Mouse (Mus musculus) frontal cortex, postnatal 14 days (tissue): ENCODE data around the gene Mlycd.
"Not testable (repeated sequence)": the region's sequence is repeated elsewhere in the genome, so short reads cannot be mapped to it uniquely, and the experiment has no call there.

Experiments used
- DNase-seq, 2 experiments: peaks; one replicate each; pipeline ENCODE4 v3.0.0; 2022; ENCODE audit warnings: low spot score in 2 of 2

The Mlycd gene

DNA sequence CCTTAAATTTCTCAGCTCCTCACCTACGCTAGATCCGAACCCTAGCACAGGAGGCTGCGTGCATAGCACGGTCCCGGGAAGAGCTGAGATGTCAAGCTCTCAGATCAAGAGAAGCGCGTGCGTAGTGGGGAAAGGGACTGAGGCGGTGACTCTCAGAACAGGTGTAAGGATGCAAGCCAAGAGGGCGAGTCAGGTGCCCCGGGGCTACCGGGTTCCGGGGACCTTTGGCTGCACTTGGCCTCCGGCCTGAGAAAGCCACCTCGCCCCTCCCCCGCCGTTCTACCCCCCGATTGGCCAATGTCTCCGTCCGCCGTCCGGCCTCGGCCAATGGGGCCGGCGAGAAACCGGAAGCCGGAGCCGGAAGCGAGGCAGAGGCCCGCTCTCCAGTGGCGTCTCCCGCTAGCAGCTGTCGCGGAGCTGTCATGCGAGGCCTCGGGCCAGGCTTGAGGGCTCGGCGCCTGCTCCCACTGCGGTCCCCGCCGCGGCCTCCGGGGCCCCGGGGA is at the start of gene Mlycd:
Mlycd (plus strand) TSS at position 355 of the 503 bp plus-strand sequence.
- peak; percentile 83 to 87 for DNase-seq

DNA sequence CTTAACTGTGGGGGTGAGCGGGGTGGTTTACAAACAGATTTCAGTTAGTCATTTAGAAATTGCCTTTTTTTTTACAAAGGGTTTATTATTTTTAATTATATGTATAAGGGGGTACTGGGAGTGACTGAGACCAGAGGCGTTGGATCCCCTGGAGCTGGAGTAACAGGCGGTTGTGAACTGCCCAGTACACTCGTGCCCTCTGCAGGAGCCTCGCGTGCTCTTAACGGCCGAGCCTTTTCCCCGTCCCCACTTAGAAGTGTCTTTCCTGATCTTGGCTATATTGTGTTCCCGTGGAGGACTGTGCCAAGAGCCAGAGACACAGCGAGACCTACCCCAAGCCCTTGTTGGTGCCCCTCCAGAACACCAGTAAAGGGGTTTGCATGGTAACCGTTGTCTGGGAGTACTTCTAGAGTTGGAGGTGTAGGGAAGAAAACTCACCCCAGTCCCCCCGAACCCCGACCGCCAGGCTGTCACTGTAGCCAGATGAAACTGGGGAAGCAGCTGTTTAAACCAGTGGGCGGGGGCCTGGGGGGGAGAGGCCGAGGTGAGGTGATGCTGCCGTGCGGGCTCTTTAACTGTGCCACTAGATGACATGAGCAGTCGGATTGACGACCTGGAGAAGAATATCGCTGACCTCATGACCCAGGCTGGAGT is 49.5 kb upstream of the Mlycd start:
- DNase-seq, result no peak

DNA sequence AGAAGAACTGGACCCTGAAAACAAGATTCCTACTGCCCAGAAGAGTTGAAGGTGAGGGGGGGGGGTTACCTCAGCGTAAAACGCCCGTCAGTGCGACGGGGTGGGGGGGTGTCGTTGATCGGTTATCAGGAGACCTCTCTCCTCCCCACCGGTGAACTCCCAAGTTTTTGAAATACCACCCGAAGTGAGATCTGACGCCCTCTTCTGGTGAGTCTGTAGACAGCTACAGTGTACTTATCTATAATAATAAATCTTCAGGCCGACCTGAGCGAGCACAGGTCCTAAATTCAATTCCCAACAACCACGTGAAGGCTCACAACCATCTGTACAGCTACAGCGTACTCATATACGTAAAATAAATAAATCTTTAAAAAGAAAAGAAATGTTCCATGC is 49.0 kb upstream of the Mlycd start:
- no peak for DNase-seq

DNA sequence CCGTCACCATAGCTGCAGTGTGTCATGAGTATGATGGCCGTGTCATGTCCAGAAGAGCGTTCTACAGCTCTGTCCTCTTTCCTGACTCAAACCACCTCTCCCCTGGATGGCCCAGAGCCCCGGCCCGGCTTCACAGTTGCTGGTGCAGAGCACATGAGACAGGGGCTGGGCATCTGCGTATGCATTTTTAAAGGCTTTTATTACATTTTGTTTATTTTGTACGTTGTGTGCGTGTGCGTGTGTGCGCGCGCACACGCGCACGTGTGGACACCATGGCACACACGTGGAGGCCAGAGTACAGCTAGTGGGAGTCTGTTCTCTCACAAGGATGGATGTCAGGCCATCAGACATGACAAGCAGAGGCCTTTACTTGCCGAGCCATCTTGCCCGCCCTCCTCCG is 43.0 kb upstream of the Mlycd start:
- DNase-seq, result no peak

DNA sequence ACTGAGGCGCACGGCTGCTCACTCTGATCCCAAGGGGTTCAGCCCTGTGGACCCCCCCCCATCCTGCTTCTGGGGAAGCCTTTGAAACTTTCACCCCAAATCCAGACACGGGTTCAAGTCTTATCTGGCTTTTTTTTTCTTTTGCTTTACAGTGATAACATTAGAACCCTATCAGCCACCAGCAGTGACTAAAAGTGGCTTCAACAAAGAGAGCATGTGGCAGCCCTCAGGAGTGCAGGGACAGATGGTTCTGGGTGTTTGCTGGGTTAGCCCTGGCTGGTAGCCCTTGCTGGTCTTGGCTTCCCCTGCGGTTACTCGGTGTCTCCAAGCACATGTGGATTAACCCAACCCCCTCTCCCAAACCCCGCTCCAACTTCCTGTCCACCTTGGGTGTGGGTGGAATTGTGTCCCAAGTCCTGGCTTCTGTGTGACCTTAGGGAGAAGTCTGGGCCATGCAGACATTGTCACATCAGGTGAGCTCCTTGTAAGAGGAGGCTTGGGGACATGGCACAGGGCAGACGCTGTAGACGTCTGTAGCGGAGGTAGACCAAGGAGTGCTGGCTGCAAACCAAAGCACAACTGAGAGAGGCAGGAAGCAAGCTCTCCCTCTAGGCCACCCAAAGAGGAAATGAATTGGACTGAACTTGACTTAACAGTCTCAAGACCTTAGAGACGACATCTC is 41.6 kb upstream of the Mlycd start:
- no peak for DNase-seq

DNA sequence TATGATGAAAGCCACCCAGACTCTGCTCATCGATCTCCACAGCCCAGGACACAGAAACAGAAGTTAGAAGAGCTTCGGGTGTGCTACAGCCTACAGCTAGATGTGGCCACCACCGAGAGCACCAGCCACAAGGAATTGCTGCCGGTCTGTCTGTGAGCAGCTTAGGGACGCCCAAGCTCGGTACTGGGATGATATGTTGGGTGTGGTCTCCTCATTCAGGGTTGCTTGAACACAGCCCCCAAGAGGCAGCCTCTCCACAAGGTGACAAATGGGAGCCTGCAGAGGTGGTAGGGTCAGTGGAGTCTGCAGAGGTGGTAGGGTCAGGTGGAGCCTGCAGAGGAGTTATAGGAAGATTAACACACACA is 41.0 kb upstream of the Mlycd start:
- DNase-seq, result no peak

DNA sequence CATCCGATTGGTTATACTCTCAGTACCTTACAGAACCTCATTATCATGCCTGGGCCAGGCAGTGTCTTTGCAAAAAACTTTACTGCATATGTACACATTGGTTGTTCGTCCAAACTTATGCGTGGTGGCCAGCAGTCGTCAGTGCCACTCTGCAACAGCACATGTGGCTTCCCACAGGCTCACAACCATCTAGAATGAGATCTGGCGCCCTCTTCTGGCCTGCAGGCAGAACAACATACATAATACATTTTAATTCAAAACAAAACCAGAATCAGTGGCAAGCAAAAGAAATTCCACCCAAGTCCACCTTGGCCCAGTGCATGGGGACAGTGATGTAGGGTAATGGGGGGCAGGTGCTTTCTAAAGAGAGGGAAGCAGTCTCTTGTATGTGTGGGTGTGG is 38.0 kb upstream of the Mlycd start:
- DNase-seq, result not testable (repeated sequence)

DNA sequence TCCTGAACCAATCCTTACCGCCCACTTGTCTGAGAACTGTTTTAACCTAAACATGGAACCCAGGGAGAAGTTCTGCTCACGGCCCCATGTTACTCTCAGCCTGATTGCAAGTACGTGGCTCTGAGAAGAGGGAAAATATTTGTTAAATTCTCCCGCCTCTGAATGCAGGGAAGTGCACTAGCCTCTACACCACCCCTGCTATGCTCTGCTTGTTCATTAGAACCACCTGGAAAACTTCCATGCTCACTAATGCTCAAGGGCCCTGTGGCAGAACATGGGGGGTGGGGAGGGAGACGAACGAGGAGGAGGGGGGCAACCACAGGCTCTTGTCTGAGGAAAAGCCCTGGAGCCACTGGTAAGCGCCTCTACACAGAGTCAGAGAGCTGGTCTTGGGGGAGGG is 36.5 kb upstream of the Mlycd start:
- DNase-seq, result no peak

DNA sequence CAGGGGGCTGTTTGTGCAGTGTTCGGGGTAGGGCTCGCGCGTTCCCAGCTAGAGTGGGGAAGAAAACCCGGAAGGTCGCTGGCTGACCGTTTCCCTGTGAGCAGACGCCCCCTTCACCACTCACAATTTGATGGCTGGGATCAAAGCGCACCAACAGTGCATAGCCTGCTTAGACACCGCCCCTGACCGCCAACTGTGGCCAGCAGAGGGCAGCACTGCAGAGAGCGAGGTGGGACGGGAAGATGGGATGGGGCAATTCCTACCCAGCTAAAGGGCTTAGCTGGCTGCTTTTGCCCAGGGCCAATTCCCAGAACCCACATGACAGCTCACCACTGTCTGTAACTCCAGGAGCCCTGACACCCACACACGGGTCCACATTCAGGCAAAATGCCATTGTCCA is 35.8 kb upstream of the Mlycd start:
- no peak for DNase-seq

DNA sequence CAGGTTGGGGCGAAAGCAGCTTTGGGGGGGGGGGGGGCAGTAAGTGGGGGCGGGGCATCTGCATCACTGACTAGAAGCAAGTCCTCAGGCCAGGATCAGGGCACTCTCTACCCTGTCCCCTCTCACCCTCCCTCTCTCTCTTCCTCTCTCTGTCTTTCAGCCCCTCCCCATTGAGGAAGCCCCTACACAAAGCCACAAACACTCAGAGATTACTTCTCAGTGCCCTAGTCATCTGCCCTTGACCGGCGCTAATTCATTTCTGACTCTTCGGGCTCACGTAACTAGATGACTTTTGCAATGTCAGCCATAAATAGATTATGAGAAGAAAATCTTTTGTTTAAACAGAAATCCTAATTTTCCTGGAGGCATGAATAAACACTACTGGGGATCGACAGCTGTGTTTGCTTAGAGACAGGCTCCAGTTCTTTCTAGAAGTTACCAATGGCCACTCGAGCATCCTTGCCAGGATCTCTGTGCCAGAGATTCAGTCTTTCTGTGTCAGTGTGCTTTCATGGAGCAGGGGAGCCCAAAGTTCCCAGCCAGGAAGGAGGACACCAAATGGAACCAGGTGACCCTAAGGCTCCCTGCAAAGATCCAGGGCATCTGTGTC is 33.9 kb upstream of the Mlycd start:
- no peak for DNase-seq

DNA sequence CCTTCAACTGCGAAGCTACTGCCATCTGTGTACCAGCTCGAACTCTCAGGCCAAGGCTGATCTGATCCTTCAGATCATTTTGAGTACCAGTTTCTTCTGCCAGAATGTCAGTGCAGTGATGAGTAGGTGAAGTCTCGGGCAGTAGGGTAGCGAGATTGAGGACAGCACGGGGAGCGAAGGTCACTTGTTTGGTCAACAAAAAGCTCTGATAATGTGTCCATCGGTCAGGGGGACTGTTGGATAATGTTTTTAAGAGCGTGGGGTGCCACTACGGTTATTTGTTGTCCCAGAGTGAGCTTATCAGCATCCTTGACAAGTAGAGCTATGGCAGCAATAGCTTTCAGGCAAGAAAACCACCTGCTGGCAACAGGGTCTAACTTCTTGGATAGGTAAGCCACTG is 20.0 kb upstream of the Mlycd start:
- not testable (repeated sequence) for DNase-seq

DNA sequence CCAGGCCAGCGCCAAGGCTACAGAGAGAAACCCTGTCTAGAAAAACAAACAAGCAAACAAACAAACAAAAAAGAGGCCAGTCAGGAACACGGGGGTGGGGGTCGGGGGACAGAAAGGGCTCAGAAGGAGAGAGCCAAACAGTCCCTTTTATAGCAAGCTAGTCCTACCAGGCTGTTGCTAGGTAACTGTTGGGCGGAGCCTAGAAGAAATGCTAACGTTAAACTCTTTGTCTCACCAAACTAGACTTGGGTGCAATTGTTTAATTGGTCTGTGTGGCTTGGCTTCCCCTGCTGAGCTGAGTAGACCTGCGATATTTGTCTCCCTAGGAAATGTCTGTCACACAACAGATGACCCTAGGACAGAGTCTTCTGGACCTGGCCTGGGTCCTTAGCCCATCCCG is 16.2 kb upstream of the Mlycd start:
- no peak for DNase-seq

DNA sequence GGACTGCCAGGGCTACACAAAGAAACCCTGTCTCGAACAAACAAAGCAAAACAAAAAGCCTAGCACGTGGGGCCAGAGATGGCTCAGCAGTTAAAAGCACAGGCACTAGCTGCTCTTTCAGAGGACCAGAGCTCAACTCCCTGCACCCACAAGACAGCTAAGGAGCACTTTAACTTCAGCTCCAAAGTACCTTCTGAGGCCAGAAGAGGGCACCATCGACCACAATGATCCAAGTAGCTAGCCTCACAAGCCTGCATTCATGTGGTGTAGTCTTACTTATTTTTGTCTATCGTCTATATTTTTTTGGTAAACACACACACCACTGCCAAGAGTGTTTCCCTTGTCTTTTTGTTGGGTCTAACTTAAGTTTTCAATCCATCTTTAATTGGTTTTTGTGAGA is 14.1 kb upstream of the Mlycd start:
- DNase-seq, result no peak

DNA sequence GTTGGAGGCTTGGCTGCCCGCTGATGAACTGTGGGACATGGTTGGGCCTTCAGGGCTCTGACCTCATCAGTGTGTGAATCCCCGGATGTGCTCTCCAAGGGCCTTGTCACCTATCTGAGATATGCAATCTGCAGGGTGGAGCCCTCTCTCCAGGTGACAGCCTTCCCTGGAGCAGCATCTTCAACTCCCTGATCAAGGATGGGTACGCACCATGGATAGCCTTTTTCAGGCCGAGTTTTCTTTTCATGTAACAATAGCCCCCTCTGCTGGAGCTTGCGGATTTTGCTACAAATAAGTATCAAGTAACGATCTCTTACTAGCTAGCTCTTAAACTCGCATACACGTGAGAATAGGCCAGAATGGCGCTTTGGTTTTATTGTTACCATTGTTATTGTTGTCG is 10.2 kb upstream of the Mlycd start:
- DNase-seq, result peak in 1 of 2 experiments; percentile 77

DNA sequence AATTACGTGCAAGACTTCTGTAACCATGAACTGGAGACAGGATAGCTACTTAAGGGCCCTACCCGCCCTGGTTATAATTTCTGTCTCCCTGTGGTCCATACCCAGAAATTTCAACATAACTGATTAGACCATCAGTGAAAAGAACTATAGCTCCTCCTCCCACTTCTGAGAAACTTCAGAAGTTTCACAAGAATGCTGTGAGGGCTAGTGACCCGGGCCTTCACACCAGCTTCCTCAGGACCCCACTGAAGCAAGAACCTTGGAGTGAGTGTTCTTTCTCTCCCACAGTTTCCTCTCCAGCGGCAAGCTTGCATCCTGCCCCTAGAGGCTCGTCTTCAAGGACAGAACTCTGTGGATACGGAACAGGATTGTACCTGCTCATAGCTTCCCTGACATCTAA is 8.8 kb upstream of the Mlycd start:
- DNase-seq, result no peak

DNA sequence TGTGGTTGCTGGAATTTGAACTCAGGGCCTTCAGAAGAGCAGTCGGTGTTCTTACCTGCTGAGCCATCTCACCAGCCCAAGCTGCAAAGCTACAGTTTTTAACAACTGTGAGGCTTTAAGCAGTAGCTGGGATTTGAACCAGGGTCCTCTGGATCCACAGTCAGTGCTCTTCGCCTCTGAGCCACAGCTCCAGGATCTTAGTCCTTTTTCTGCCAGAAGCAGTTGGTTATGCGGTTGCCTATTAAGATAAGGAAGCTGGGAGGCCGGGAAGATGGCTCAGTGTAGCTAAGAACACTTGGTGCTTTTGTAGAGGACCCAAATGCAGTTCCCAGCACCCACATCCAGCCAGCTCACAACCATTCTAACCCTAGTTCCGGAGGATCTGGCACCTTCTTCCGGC is 7.7 kb upstream of the Mlycd start:
- no peak for DNase-seq

DNA sequence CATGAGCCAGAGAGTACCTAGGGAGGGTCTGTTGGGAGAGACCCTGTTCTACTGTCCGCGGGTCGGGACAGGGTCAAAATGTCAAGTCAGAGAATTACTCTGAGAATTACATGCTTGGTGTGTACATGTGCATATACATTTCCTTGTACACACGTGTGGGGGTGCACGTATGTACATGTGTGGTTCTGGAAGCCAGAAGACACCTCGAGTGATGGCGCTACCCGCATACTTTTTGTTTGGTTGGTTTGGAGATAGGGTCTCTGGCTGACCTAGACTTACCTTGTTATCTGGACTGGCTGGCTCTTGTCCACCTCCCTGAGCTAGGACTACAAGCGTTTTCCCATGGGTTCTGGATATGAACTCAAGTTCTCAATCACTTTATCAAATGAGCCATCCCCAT is 581 bp upstream of the Mlycd start:
- DNase-seq, result no peak

DNA sequence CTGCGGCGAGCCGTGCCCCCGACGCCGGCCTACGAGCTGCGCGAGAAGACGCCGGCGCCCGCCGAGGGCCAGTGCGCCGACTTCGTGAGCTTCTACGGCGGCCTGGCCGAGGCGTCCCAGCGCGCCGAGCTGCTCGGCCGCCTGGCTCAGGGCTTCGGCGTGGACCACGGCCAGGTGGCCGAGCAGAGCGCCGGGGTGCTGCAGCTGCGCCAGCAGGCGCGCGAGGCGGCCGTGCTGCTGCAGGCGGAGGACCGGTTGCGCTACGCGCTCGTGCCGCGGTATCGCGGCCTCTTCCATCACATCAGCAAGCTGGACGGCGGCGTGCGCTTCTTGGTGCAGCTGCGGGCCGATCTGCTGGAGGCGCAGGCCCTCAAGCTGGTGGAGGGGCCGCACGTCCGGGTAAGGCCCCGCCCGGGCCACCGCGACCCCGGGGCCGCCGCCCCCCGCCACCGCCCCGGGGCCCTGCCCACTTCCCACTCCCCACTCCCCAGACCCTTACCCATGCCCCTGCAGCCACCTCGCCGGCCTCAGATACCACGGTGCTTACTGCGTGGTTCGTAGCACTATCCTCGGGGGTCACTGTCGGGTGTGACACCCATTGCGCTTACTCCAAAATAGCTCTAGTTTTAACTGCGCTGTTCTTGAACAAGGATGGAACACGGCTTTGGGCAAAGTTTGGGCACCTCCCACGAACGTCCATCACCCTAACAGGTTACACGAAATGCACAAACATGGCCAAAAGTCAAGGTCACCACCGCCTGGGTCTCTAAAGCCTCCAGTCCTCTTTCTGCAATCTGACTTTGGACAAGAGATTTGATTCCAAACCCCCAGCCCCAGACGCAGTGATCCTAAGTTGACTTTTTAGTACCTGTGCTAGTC is 633 bp downstream of the Mlycd start:
- no peak for DNase-seq

DNA sequence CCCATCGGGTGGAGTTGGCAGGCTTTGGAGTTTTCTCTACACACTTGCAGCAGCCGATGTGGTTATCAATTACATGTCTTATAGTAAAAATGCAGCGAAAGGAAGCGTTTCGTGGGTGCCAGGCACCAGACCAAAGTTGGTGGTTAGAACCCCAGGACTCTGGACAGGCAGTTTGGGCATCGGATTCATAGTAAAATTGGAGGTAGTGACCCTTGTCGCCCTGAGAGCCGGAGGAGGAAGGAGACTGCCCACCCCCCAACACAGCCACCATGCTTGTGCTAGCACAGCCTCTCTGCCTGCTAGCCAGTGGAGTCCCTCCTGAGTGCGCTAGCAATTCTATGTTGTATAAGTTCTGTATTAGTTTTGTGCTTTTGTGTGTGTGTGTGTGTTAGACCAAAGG is 3.9 kb downstream of the Mlycd start:
- no peak for DNase-seq

DNA sequence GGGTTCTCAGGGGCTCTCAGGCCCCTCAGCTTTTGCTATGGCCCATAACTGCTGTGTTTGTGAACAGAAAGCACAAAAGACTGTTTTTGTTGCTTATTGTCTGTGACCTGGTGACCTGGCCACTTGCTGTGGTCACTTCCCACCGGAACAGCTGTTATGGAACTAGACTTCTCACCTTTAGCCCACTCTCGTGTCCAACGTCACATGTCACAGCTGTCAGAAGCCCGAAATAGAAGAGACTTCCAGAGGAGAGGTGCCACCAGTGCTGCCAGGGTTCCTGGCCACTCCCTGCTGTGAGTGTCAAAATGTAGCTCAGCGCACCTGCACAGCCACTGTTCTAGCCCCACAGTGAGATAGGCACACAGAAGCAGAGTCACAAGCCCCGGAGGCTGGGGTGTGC is 4.6 kb downstream of the Mlycd start:
- no peak for DNase-seq

DNA sequence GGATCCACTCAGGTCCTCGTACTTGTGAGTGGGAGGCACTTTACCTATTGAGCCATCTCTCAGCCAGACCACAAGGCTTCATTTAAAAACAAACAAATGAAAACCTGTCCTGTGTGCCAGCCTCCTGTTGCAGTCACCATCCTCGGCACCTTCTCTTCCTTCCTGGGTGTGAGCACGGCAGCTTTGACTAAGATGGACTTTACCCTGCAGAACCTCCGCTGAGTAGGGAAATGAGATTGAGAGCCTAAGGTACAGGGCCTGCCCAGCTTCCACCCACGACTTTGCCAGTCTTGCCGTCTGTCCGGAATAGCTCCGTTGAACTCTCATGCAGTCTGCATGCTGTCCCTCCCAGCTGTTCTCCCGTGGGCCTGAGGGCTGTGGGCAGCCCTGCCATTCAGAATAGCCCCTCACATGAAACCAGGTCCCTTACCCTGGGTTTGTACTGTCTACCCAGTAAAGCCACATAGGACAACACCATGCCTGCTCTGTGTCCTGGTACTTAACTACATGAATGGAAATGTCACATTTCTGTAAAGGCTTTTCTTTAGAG is 5.5 kb downstream of the Mlycd start:
- no peak for DNase-seq

DNA sequence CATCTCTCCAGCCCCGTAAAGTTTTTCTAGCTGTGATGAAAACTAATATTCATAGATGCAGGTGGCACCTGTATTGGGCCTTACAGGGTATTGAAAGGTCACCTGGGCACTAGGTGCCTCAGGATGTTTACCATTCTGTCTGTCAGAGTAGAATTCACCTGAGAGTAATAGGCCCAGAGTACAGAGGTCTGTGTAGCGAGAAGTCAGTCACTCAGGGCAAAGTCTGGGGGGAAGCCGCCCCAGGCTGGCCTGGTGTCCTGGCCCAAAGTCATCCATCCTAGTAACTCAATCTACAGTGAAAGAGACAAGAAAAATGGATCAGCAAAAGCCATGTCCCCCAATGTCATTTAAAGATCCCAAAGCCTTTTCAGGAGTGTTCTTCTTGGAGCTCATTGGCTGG is 6.2 kb downstream of the Mlycd start:
- DNase-seq, result no peak
